ENCODE assay signal across 10 mouse cellular contexts in the genomic region with DNA sequence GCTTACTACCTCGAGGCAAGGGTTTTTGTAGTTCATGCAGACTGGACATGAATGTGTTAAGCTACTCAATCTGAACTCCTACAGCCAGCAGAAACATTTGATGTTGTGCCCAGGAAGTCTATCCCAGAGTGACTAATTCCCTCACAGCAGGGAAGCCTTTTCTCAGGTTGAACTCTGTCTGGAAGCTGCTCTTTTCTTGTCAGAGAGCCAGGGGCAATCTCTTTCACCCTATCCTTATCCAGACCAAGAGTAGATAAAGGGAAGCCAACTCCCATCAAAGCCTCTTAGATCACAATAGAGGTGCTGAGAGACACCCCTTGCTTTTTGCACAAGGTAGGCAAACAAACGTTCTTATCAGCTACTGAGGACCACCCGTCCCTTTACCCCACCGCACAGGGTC.
DNase-seq lines count a peak whose midpoint lies in the region; ATAC-seq and TF ChIP-seq lines count a peak whose summit lies in the region.
"Had no signal": no experiment of that assay in that cellular context is flagged by ENCODE, and none has a peak within 500 bp of the region (broad histone marks: within the 10 kb centered on the region; RNA-seq: fewer than 3 reads in every experiment).

No protein-coding gene starts in this region.

- no peaks in the 10 kb centered on the region for H3K27me3 ChIP-seq in heart, embryonic 13.5 days (replicated peaks)
- H3K27me3 ChIP-seq in heart, adult 2 months (ENCODE audit: control insufficient read depth, insufficient read depth, low read length): no peaks in the 10 kb centered on the region
- H3K27me3 ChIP-seq in midbrain, embryonic 16.5 days (ENCODE audit: control insufficient read depth, insufficient read depth, low read depth, low read length): no peaks in the 10 kb centered on the region
- no peaks in the 10 kb centered on the region for H3K27me3 ChIP-seq in midbrain, embryonic 10.5 days (ENCODE audit: low read depth, poor library complexity, severe bottlenecking)
- no peaks in the 10 kb centered on the region for H3K27me3 ChIP-seq in intestine, embryonic 16.5 days (replicated peaks; ENCODE audit: control insufficient read depth, insufficient read depth, low read length)
- H3K27me3 ChIP-seq: liver, embryonic 15.5 days had no signal

- H3K27ac ChIP-seq in heart, embryonic 13.5 days (replicated peaks): 0 out of 2 replicates have a peak overlapping the region, but pooled peaks have one; percentile 0
- H3K27ac ChIP-seq in heart, adult 2 months: no peak overlapping the region
- no peak overlapping the region for H3K27ac ChIP-seq in midbrain, embryonic 16.5 days (ENCODE audit: low read length)
- H3K27ac ChIP-seq in midbrain, embryonic 10.5 days (replicated peaks): no peak overlapping the region
- H3K27ac ChIP-seq in intestine, embryonic 16.5 days (ENCODE audit: low read length): no peak overlapping the region
- H3K27ac ChIP-seq: liver, embryonic 15.5 days had no signal

- no peak for DNase-seq in heart, adult 2 months
- no peak for DNase-seq in midbrain, embryonic 10.5 days (ENCODE audit: low spot score)
- no peak for DNase-seq in retina, postnatal 1 day
- no peak for DNase-seq in neural tube, embryonic 10.5 days (ENCODE audit: extremely low spot score, low spot score)

- TF ChIP-seq EP300 in heart, adult 2 months (IDR thresholded peaks at IDR 0.05; ENCODE audit: insufficient read depth, low read depth, low read length): no peak

- intact Hi-C loops in heart, adult 2 months (cut with DNase I): no loop called here

- H3K9ac ChIP-seq in heart, embryonic 13.5 days: no peak overlapping the region
- no peak overlapping the region for H3K9ac ChIP-seq in heart, adult 2 months (ENCODE audit: low read depth, low read length)
- no peak overlapping the region for H3K9ac ChIP-seq in midbrain, embryonic 16.5 days (ENCODE audit: low read depth, low read length)
- H3K9ac ChIP-seq in intestine, embryonic 16.5 days (ENCODE audit: low read depth, low read length): no peak overlapping the region
- H3K9ac ChIP-seq: liver, embryonic 15.5 days had no signal

- TF ChIP-seq POLR2A in heart, adult 2 months (IDR thresholded peaks at IDR 0.05; ENCODE audit: insufficient read depth, low read depth, low read length): no peak

- H3K36me3 ChIP-seq in heart, embryonic 13.5 days: no peaks in the 10 kb centered on the region
- H3K36me3 ChIP-seq in heart, adult 2 months (ENCODE audit: control insufficient read depth, insufficient read depth, low read length): no peaks in the 10 kb centered on the region
- no peaks in the 10 kb centered on the region for H3K36me3 ChIP-seq in midbrain, embryonic 16.5 days (ENCODE audit: control insufficient read depth, insufficient read depth, low read length)
- H3K36me3 ChIP-seq in midbrain, embryonic 10.5 days: no peaks in the 10 kb centered on the region
- no peaks in the 10 kb centered on the region for H3K36me3 ChIP-seq in intestine, embryonic 16.5 days (ENCODE audit: control insufficient read depth, insufficient read depth, low read length)
- H3K36me3 ChIP-seq: liver, embryonic 15.5 days had no signal

- no peak overlapping the region for H3K4me3 ChIP-seq in heart, embryonic 13.5 days
- H3K4me3 ChIP-seq in heart, adult 2 months: no peak overlapping the region
- H3K4me3 ChIP-seq in midbrain, embryonic 16.5 days (ENCODE audit: low read depth, low read length): no peak overlapping the region
- no peak overlapping the region for H3K4me3 ChIP-seq in midbrain, embryonic 10.5 days
- no peak overlapping the region for H3K4me3 ChIP-seq in intestine, embryonic 16.5 days (ENCODE audit: low read length)
- H3K4me3 ChIP-seq: liver, embryonic 15.5 days had no signal

- peaks cover 19% of the 10 kb centered on the region for H3K4me1 ChIP-seq in heart, embryonic 13.5 days
- H3K4me1 ChIP-seq in heart, adult 2 months (ENCODE audit: control insufficient read depth, insufficient read depth, low read length): peaks cover 4% of the 10 kb centered on the region; the same call in 1 of the 2 replicates
- no peaks in the 10 kb centered on the region for H3K4me1 ChIP-seq in midbrain, embryonic 16.5 days (ENCODE audit: control insufficient read depth, insufficient read depth, low read length)
- 0 out of 2 replicates have a peak, but pooled peaks cover 4% of the 10 kb centered on the region for H3K4me1 ChIP-seq in midbrain, embryonic 10.5 days
- 0 out of 2 replicates have a peak, but pooled peaks cover 3% of the 10 kb centered on the region for H3K4me1 ChIP-seq in intestine, embryonic 16.5 days (ENCODE audit: control insufficient read depth, insufficient read depth, low read length)
- H3K4me1 ChIP-seq: liver, embryonic 15.5 days had no signal

- no peaks in the 10 kb centered on the region for H3K9me3 ChIP-seq in heart, embryonic 13.5 days
- H3K9me3 ChIP-seq in midbrain, embryonic 16.5 days (replicated peaks; ENCODE audit: control insufficient read depth, low read length, poor library complexity, severe bottlenecking): no peaks in the 10 kb centered on the region; the same call in 1 of the 2 replicates
- H3K9me3 ChIP-seq in midbrain, embryonic 10.5 days (replicated peaks): no peaks in the 10 kb centered on the region
- no peaks in the 10 kb centered on the region for H3K9me3 ChIP-seq in intestine, embryonic 16.5 days (ENCODE audit: control insufficient read depth, low read length)
- H3K9me3 ChIP-seq: liver, embryonic 15.5 days had no signal

- no peak for ATAC-seq in heart, embryonic 13.5 days (ENCODE audit: extremely low read depth, insufficient number of reproducible peaks, low FRiP score, low TSS enrichment)
- peak; percentile 56; the same call in 1 of the 2 replicates for ATAC-seq in midbrain, embryonic 16.5 days
- peak; percentile 67; the same call in 1 of the 2 replicates for ATAC-seq in intestine, embryonic 16.5 days
- ATAC-seq in erythroblast, adult 5-6 weeks (replicated peaks; ENCODE audit: low FRiP score, poor library complexity, severe bottlenecking): no peak
- ATAC-seq: hindbrain, embryonic 16.5 days had no signal

- no peak overlapping the region for H3K4me2 ChIP-seq in heart, embryonic 13.5 days
- H3K4me2 ChIP-seq in midbrain, embryonic 16.5 days (ENCODE audit: low read length): no peak overlapping the region
- H3K4me2 ChIP-seq in intestine, embryonic 16.5 days (ENCODE audit: low read depth, low read length): no peak overlapping the region
- H3K4me2 ChIP-seq: liver, embryonic 15.5 days had no signal

- H3K79me2 ChIP-seq in heart, adult 2 months (replicated peaks; ENCODE audit: control insufficient read depth, insufficient read depth, low read length): no peaks in the 10 kb centered on the region

- WGBS in heart, embryonic 13.5 days: 8% methylated on average over 4 of the region's 4 CpGs
- 37% methylated on average over 4 of the region's 4 CpGs for WGBS in heart, adult 2 months
- 30% methylated on average over 4 of the region's 4 CpGs for WGBS in midbrain, embryonic 16.5 days
- 34% methylated on average over 4 of the region's 4 CpGs for WGBS in midbrain, embryonic 10.5 days
- 35% methylated on average over 4 of the region's 4 CpGs for WGBS in intestine, embryonic 16.5 days

- TF ChIP-seq CTCF in heart, adult 2 months (IDR thresholded peaks at IDR 0.05): no peak

Comparison
In these comparisons a context has a peak if more than half of its experiments do, and no peak if none do; other contexts are left out.
1. ATAC-seq: peak in midbrain, embryonic 16.5 days (single experiment) and intestine, embryonic 16.5 days (single experiment); none in heart, embryonic 13.5 days (single experiment) and erythroblast, adult 5-6 weeks (single experiment).